Mouse (Mus musculus): ENCODE measurements around the gene Kcna2. TPM values are rescaled to one million over a fixed set of nuclear protein-coding genes. Genes with fewer than 3 reads are reported as not detected.

The Kcna2 gene
- polyA plus RNA-seq, 1 experiment from 2014 or later: 0.83 TPM

GRCm38 (mm10) chr3:107159859-107160324 is 58.9 kb downstream of the Kcna2 start:
- H3K27ac ChIP-seq (replicated peaks): no peak overlapping the region
- H3K27me3 ChIP-seq: no peaks in the 10 kb centered on the region
- peak; percentile 53 for ATAC-seq (replicated peaks)
- H3K4me1 ChIP-seq: peaks cover 7% of the 10 kb centered on the region
- peak overlapping the region; percentile 25 for H3K4me3 ChIP-seq
- 3% methylated on average over 17 of the region's 17 CpGs for WGBS
- H3K9ac ChIP-seq (replicated peaks): peak overlapping the region; percentile 35; the same call in 1 of the 2 replicates
- no peaks in the 10 kb centered on the region for H3K9me3 ChIP-seq
- no peaks in the 10 kb centered on the region for H3K36me3 ChIP-seq
- H3K4me2 ChIP-seq (replicated peaks): peak overlapping the region; percentile 42

GRCm38 (mm10) chr3:107162741-107163140 is 61.8 kb downstream of the Kcna2 start:
- Histone ChIP-seq H3K4me3 (no peak overlapping the region), H3K36me3 (no peaks in the 10 kb centered on the region), H3K4me2 (replicated peaks) (no peak overlapping the region), H3K9ac (replicated peaks) (no peak overlapping the region), H3K9me3 (no peaks in the 10 kb centered on the region), H3K4me1 (peaks cover 7% of the 10 kb centered on the region), H3K27me3 (no peaks in the 10 kb centered on the region), H3K27ac (replicated peaks) (no peak overlapping the region)
- 79% methylated on average over 2 of the region's 2 CpGs for WGBS
- ATAC-seq (replicated peaks): no peak

Other genes starting within 250 kb of the Kcna2 start
- 21.8 and 21.9 TPM in 2 replicates for gene Kcna3, start 65.0 kb upstream of the Kcna2 start, polyA plus RNA-seq (2015; fragmentation: Nextera tagmentation; extraction: Ambion mirVana)
- not detected in 2 replicates for gene Kcna10, start 81.9 kb downstream of the Kcna2 start, polyA plus RNA-seq (2015; fragmentation: Nextera tagmentation; extraction: Ambion mirVana)
- 0.14 TPM in 1 of 2 replicates, not detected in the other for gene Cym, start 120.6 kb downstream of the Kcna2 start, polyA plus RNA-seq (2015; fragmentation: Nextera tagmentation; extraction: Ambion mirVana)
- gene A630076J17Rik, start 129.5 kb downstream of the Kcna2 start, polyA plus RNA-seq (2015; fragmentation: Nextera tagmentation; extraction: Ambion mirVana): not detected in 2 replicates
- 0.08 TPM in 1 of 2 replicates, not detected in the other for gene Prok1, start 138.6 kb downstream of the Kcna2 start, polyA plus RNA-seq (2015; fragmentation: Nextera tagmentation; extraction: Ambion mirVana)
- gene Lamtor5, start 177.7 kb downstream of the Kcna2 start, polyA plus RNA-seq (2015; fragmentation: Nextera tagmentation; extraction: Ambion mirVana): 213 and 228 TPM in 2 replicates
- 2.6 and 3.1 TPM in 2 replicates for gene Slc16a4, start 190.1 kb downstream of the Kcna2 start, polyA plus RNA-seq (2015; fragmentation: Nextera tagmentation; extraction: Ambion mirVana)
- gene Rbm15, start 232.5 kb downstream of the Kcna2 start, polyA plus RNA-seq (2015; fragmentation: Nextera tagmentation; extraction: Ambion mirVana): 9.8 and 10.5 TPM in 2 replicates

Measured in forebrain, embryonic 15.5 days (tissue).